Mouse (Mus musculus): Measurements from ENCODE around the gene Cdk14.

- TF ChIP-seq HCFC1 (IDR thresholded peaks at IDR 0.05; ENCODE audit: borderline replicate concordance, insufficient read depth, low read length) = no peak
- no peak for TF ChIP-seq ZNF384 (IDR thresholded peaks at IDR 0.05; ENCODE audit: low read depth, low read length)
- TF ChIP-seq CHD2 (IDR thresholded peaks at IDR 0.05; ENCODE audit: low read depth, low read length) = no peak
- no peak for TF ChIP-seq ZC3H11A (IDR thresholded peaks at IDR 0.05; ENCODE audit: borderline replicate concordance, low read depth, low read length)
These were observed 380.3 kb downstream of the Cdk14 start for GRCm38 (mm10) chr5:5039700-5040284.

All from ES-E14 (cell line).